Mouse (Mus musculus): ENCODE measurements around the gene Prss45.

- no peak for TF ChIP-seq CTCF (IDR thresholded peaks at IDR 0.05; ENCODE audit: low read depth)
- no peak for TF ChIP-seq EP300 (IDR thresholded peaks at IDR 0.05; ENCODE audit: low read depth)
These were observed 36.5 kb upstream of the Prss45 start, which contains the start of gene Prss42 for GRCm38 (mm10) chr9:110797866-110798265.

All from liver, postnatal 0 days (tissue).